In genomic region chr1:25679656-25680055, GRCm38 (mm10) we compare ENCODE assay signal across 17 mouse cellular contexts.
"Had no signal": no experiment of that assay in that cellular context is flagged by ENCODE, and none has a peak within 500 bp of the region (broad histone marks: within the 10 kb centered on the region; RNA-seq: fewer than 3 reads in every experiment).

No protein-coding gene starts in this region.

- H3K36me3 ChIP-seq: lung, embryonic 15.5 days; midbrain, embryonic 12.5 days; neural tube, embryonic 12.5 days; stomach, embryonic 15.5 days had no signal

- H3K4me3 ChIP-seq: lung, embryonic 15.5 days; megakaryocyte, embryonic 14.5 days; midbrain, embryonic 12.5 days; neural tube, embryonic 12.5 days; stomach, embryonic 15.5 days had no signal

- H3K9ac ChIP-seq: liver, postnatal 0 days; lung, embryonic 15.5 days; midbrain, embryonic 12.5 days; neural tube, embryonic 12.5 days; stomach, embryonic 15.5 days had no signal

- H3K27me3 ChIP-seq: lung, embryonic 15.5 days; megakaryocyte, embryonic 14.5 days; midbrain, embryonic 12.5 days; neural tube, embryonic 12.5 days; stomach, embryonic 15.5 days had no signal

- H3K4me2 ChIP-seq: lung, embryonic 15.5 days; midbrain, embryonic 12.5 days; neural tube, embryonic 12.5 days; stomach, embryonic 15.5 days had no signal

- H3K9me3 ChIP-seq: lung, embryonic 15.5 days; megakaryocyte, embryonic 14.5 days; midbrain, embryonic 12.5 days; neural tube, embryonic 12.5 days; stomach, embryonic 15.5 days had no signal

- DNase-seq: liver, postnatal 0 days; lung, adult 2 months; lung, postnatal 14 days; lung, postnatal 36 days; midbrain, embryonic 14.5 days; right cerebral cortex, postnatal 14 days; thymus, adult 2 months; thymus, postnatal 25 days; thymus, postnatal 4 days had no signal

- ATAC-seq: liver, postnatal 0 days; lung, postnatal 0 days had no signal

- H3K27ac ChIP-seq: lung, embryonic 15.5 days; macrophage; midbrain, embryonic 12.5 days; neural tube, embryonic 12.5 days; stomach, embryonic 15.5 days; stomach, postnatal 0 days had no signal

- H3K4me1 ChIP-seq: lung, embryonic 15.5 days; megakaryocyte, embryonic 14.5 days; midbrain, embryonic 12.5 days; neural tube, embryonic 12.5 days; stomach, embryonic 15.5 days had no signal
